Mouse (Mus musculus) liver, embryonic 15.5 days (tissue): ENCODE measurements around the gene Sugt1. TPM values are rescaled to one million over a fixed set of nuclear protein-coding genes. Genes with fewer than 3 reads are reported as not detected.

Experiments used
- ATAC-seq: fragments of 200-750 bp; cut with Nextera tagmentation; 2 replicates; pipeline ENCODE4 v1.8.0; 2017; ENCODE audit warnings: moderate number of reproducible peaks, mild to moderate bottlenecking, moderate library complexity; ENCODE audit not compliant: insufficient read depth
- H3K27ac ChIP-seq: fragments of 300-500 bp; sonication (generic); replicated peaks from 2 replicates; pipeline ENCODE4 v1.5.1; 2015; ENCODE audit warnings: mild to moderate bottlenecking, inconsistent platforms
- H3K27me3 ChIP-seq: fragments of 300-500 bp; sonication (generic); 2 replicates; pipeline ENCODE4 v1.6.1; 2015; ENCODE audit warnings: mild to moderate bottlenecking, inconsistent platforms
- H3K36me3 ChIP-seq: fragments of 300-500 bp; sonication (generic); replicated peaks from 2 replicates; pipeline ENCODE4 v1.6.1; 2015; ENCODE audit warnings: moderate library complexity, mild to moderate bottlenecking, inconsistent platforms
- H3K4me1 ChIP-seq: fragments of 300-500 bp; sonication (generic); replicated peaks from 2 replicates; pipeline ENCODE4 v1.6.1; 2015; ENCODE audit warnings: inconsistent platforms
- H3K4me2 ChIP-seq: fragments of 300-500 bp; sonication (generic); 2 replicates; pipeline ENCODE4 v1.6.1; 2015; ENCODE audit warnings: moderate library complexity, mild to moderate bottlenecking, inconsistent platforms
- H3K4me3 ChIP-seq: fragments of 300-500 bp; sonication (generic); replicated peaks from 2 replicates; pipeline ENCODE4 v1.5.1; 2015; ENCODE audit warnings: mild to moderate bottlenecking, inconsistent platforms
- H3K9ac ChIP-seq: fragments of 300-500 bp; sonication (generic); 2 replicates; pipeline ENCODE4 v1.6.1; 2015; ENCODE audit warnings: moderate library complexity, mild to moderate bottlenecking, inconsistent platforms
- H3K9me3 ChIP-seq: fragments of 300-500 bp; sonication (generic); replicated peaks from 2 replicates; pipeline ENCODE4 v1.6.1; 2016; ENCODE audit warnings: inconsistent platforms
- WGBS: fragments of 180-500 bp; shearing (Covaris S2); methylation state at CpG from one replicate; pipeline ENCODE4 v1.1.7; 2015; ENCODE audit warnings: mixed read lengths; ENCODE audit not compliant: insufficient replicate concordance; 5-methylcytosine and 5-hydroxymethylcytosine counted together
- microRNA-seq: library from miRNA; unstranded; fragments of <30 nt; microRNA quantifications from one replicate; pipeline ENCODE4, GENCODE M21; 2016
- polyA plus RNA-seq: library from polyadenylated mRNA; unstranded; fragments of >200 nt; fragmentation: Nextera tagmentation; extraction: Ambion mirVana; gene quantifications from 2 replicates; pipeline ENCODE4 v1.2.1, GENCODE M21; 2015

The Sugt1 gene
- polyA plus RNA-seq, 1 experiment from 2014 or later, result 34.0 TPM

- H3K9me3 ChIP-seq, result no peaks in the 10 kb centered on the region
- no peaks in the 10 kb centered on the region for H3K27me3 ChIP-seq
- no peak overlapping the region for H3K4me3 ChIP-seq
- ATAC-seq, result no peak
- no peak overlapping the region for H3K4me2 ChIP-seq
- H3K36me3 ChIP-seq, result no peaks in the 10 kb centered on the region
- H3K9ac ChIP-seq, result no peak overlapping the region
- no peaks in the 10 kb centered on the region for H3K4me1 ChIP-seq
- no peak overlapping the region for H3K27ac ChIP-seq
- WGBS, result 65% methylated on average over 14 of the region's 14 CpGs
These were observed 90.6 kb downstream of the Sugt1 start for GRCm38 (mm10) chr14:79677891-79678687.

- Histone ChIP-seq H3K4me1 (no peaks in the 10 kb centered on the region), H3K27ac (no peak overlapping the region), H3K9me3 (no peaks in the 10 kb centered on the region), H3K36me3 (no peaks in the 10 kb centered on the region), H3K4me2 (no peak overlapping the region), H3K27me3 (no peaks in the 10 kb centered on the region), H3K4me3 (no peak overlapping the region), H3K9ac (no peak overlapping the region)
- no peak for ATAC-seq
- 55% methylated on average over 5 of the region's 5 CpGs for WGBS
These were observed 93.2 kb downstream of the Sugt1 start for GRCm38 (mm10) chr14:79680652-79681051.

Small RNA genes within 50 kb of the gene (microRNA-seq; reads per million reads assigned to microRNA genes)
- gene Gm27857, result not detected

Other genes with a start within 250 kb of the Sugt1 start
- 24.4 and 26.5 TPM in 2 replicates for gene Naa16, start 196.9 kb upstream of the Sugt1 start, polyA plus RNA-seq
- 3.8 and 4.4 TPM in 2 replicates for gene Mtrf1, start 189.9 kb upstream of the Sugt1 start, polyA plus RNA-seq
- 3.3 and 4.0 TPM in 2 replicates for gene Kbtbd7, start 161.2 kb upstream of the Sugt1 start, polyA plus RNA-seq
- 3.8 and 4.0 TPM in 2 replicates for gene Kbtbd6, start 135.9 kb upstream of the Sugt1 start, polyA plus RNA-seq
- 10.7 and 10.9 TPM in 2 replicates for gene Elf1, start 106.5 kb upstream of the Sugt1 start, polyA plus RNA-seq
- 11.2 and 13.5 TPM in 2 replicates for gene Wbp4, start 106.2 kb upstream of the Sugt1 start, polyA plus RNA-seq
- gene Cnmd, start 74.5 kb downstream of the Sugt1 start, polyA plus RNA-seq, result 0.12 and 1.1 TPM in 2 replicates
- 0.05 and 0.10 TPM in 2 replicates for gene Pcdh8, start 183.6 kb downstream of the Sugt1 start, polyA plus RNA-seq